Mouse (Mus musculus): ENCODE measurements around the gene Gnai3. TPM values are rescaled to one million over a fixed set of nuclear protein-coding genes. Genes with fewer than 3 reads are reported as not detected.

Gene Gnai3
- polyA plus RNA-seq, 1 experiment: 20.1 TPM

- Histone ChIP-seq H3K4me2 (ENCODE audit: low read depth) (no peak overlapping the region), H3ac (ENCODE audit: control insufficient read depth, insufficient read length) (no peak overlapping the region), H3K36me3 (ENCODE audit: control insufficient read depth, insufficient read depth) (no peaks in the 10 kb centered on the region), H3K4me3 (no peak overlapping the region), H3K27me3 (ENCODE audit: control insufficient read depth, insufficient read depth, insufficient read length) (peaks cover 18% of the 10 kb centered on the region), H3K79me2 (ENCODE audit: control insufficient read depth, insufficient read depth) (no peaks in the 10 kb centered on the region)
- TF ChIP-seq REST (IDR thresholded peaks at IDR 0.05; ENCODE audit: insufficient read depth, insufficient read length) (no peak), MYOD1 (IDR thresholded peaks at IDR 0.05; ENCODE audit: control insufficient read depth in 1 of 3, insufficient read length in 2 of 3, low read depth in 2 of 3) (no peak), MAX (IDR thresholded peaks at IDR 0.05; ENCODE audit: low read depth) (no peak), POLR2AphosphoS2 (IDR thresholded peaks at IDR 0.05; ENCODE audit: insufficient read length, low read depth) (no peak), SRF (IDR thresholded peaks at IDR 0.05; ENCODE audit: control insufficient read depth, insufficient read length, low read depth) (no peak)
Observed at GRCm38 (mm10) chr3:108167499-108167898, 21.6 kb upstream of the Gnai3 start.

- no peaks in the 10 kb centered on the region for H3K79me2 ChIP-seq (ENCODE audit: control insufficient read depth, insufficient read depth)
- H3K36me3 ChIP-seq (ENCODE audit: control insufficient read depth, insufficient read depth): no peaks in the 10 kb centered on the region
- no peak overlapping the region for H3ac ChIP-seq (ENCODE audit: control insufficient read depth, insufficient read length)
- H3K27me3 ChIP-seq (ENCODE audit: control insufficient read depth, insufficient read depth, insufficient read length): peaks cover 12% of the 10 kb centered on the region
- H3K4me3 ChIP-seq: no peak overlapping the region
- no peak for TF ChIP-seq USF1 (IDR thresholded peaks at IDR 0.05; ENCODE audit: low read depth)
- no peak for TF ChIP-seq MAX (IDR thresholded peaks at IDR 0.05; ENCODE audit: low read depth)
- no peak for TF ChIP-seq E2F4 (IDR thresholded peaks at IDR 0.05; ENCODE audit: insufficient read depth)
- peak in 1 of 3 experiments; percentile 52 for TF ChIP-seq MYOD1 (IDR thresholded peaks at IDR 0.05; ENCODE audit: control insufficient read depth in 1 of 3, insufficient read length in 2 of 3, low read depth in 2 of 3)
- TF ChIP-seq REST (IDR thresholded peaks at IDR 0.05; ENCODE audit: insufficient read depth, insufficient read length): no peak
- TF ChIP-seq TCF12 (IDR thresholded peaks at IDR 0.05; ENCODE audit: insufficient read depth, poor library complexity, severe bottlenecking): no peak
- peak in 1 of 3 experiments; percentile 60 for TF ChIP-seq MYOG (IDR thresholded peaks at IDR 0.05; ENCODE audit: control insufficient read depth in 1 of 3, insufficient read depth in 1 of 3, insufficient read length in 2 of 3, low read depth in 2 of 3)
- no peak for TF ChIP-seq TCF3 (IDR thresholded peaks at IDR 0.05; ENCODE audit: insufficient read length, low read depth)
- no peak for TF ChIP-seq POLR2A (IDR thresholded peaks at IDR 0.05; ENCODE audit: insufficient read length, low read depth)
- TF ChIP-seq POLR2AphosphoS2 (IDR thresholded peaks at IDR 0.05; ENCODE audit: insufficient read length, low read depth): no peak
- TF ChIP-seq SRF (IDR thresholded peaks at IDR 0.05; ENCODE audit: control insufficient read depth, insufficient read length, low read depth): no peak
- TF ChIP-seq CEBPB (IDR thresholded peaks at IDR 0.05; ENCODE audit: insufficient read depth, poor library complexity, severe bottlenecking): no peak
- no peak overlapping the region for H3K4me2 ChIP-seq (ENCODE audit: low read depth)
Observed at GRCm38 (mm10) chr3:108166486-108167211, 20.7 kb upstream of the Gnai3 start.

- peaks cover 17% of the 10 kb centered on the region for H3K27me3 ChIP-seq (ENCODE audit: control insufficient read depth, insufficient read depth, insufficient read length)
- H3K4me2 ChIP-seq (ENCODE audit: low read depth): peak overlapping the region; percentile 2
- H3K36me3 ChIP-seq (ENCODE audit: control insufficient read depth, insufficient read depth): no peaks in the 10 kb centered on the region
- no peak overlapping the region for H3K4me3 ChIP-seq
- H3ac ChIP-seq (ENCODE audit: control insufficient read depth, insufficient read length): no peak overlapping the region
- TF ChIP-seq MYOD1 (IDR thresholded peaks at IDR 0.05; ENCODE audit: control insufficient read depth in 1 of 3, insufficient read length in 2 of 3, low read depth in 2 of 3) (no peak), TCF12 (IDR thresholded peaks at IDR 0.05; ENCODE audit: insufficient read depth, poor library complexity, severe bottlenecking) (no peak), REST (IDR thresholded peaks at IDR 0.05; ENCODE audit: insufficient read depth, insufficient read length) (no peak), E2F4 (IDR thresholded peaks at IDR 0.05; ENCODE audit: insufficient read depth) (no peak), TCF3 (IDR thresholded peaks at IDR 0.05; ENCODE audit: insufficient read length, low read depth) (no peak), MAX (IDR thresholded peaks at IDR 0.05; ENCODE audit: low read depth) (no peak), MYOG (IDR thresholded peaks at IDR 0.05; ENCODE audit: control insufficient read depth in 1 of 3, insufficient read depth in 1 of 3, insufficient read length in 2 of 3, low read depth in 2 of 3) (no peak), CEBPB (IDR thresholded peaks at IDR 0.05; ENCODE audit: insufficient read depth, poor library complexity, severe bottlenecking) (no peak), USF1 (IDR thresholded peaks at IDR 0.05; ENCODE audit: low read depth) (no peak), POLR2AphosphoS2 (IDR thresholded peaks at IDR 0.05; ENCODE audit: insufficient read length, low read depth) (no peak), SRF (IDR thresholded peaks at IDR 0.05; ENCODE audit: control insufficient read depth, insufficient read length, low read depth) (no peak), POLR2A (IDR thresholded peaks at IDR 0.05; ENCODE audit: insufficient read length, low read depth) (no peak)
- H3K79me2 ChIP-seq (ENCODE audit: control insufficient read depth, insufficient read depth): no peaks in the 10 kb centered on the region
Observed at GRCm38 (mm10) chr3:108165532-108166315, 19.8 kb upstream of the Gnai3 start.

- Histone ChIP-seq H3K79me2 (ENCODE audit: control insufficient read depth, insufficient read depth) (no peaks in the 10 kb centered on the region), H3K36me3 (ENCODE audit: control insufficient read depth, insufficient read depth) (no peaks in the 10 kb centered on the region), H3K27me3 (ENCODE audit: control insufficient read depth, insufficient read depth, insufficient read length) (peaks cover 21% of the 10 kb centered on the region), H3K4me2 (ENCODE audit: low read depth) (no peak overlapping the region), H3K4me3 (no peak overlapping the region), H3ac (ENCODE audit: control insufficient read depth, insufficient read length) (no peak overlapping the region)
- TF ChIP-seq POLR2AphosphoS2 (IDR thresholded peaks at IDR 0.05; ENCODE audit: insufficient read length, low read depth) (no peak), CEBPB (IDR thresholded peaks at IDR 0.05; ENCODE audit: insufficient read depth, poor library complexity, severe bottlenecking) (no peak), SRF (IDR thresholded peaks at IDR 0.05; ENCODE audit: control insufficient read depth, insufficient read length, low read depth) (no peak), POLR2A (IDR thresholded peaks at IDR 0.05; ENCODE audit: insufficient read length, low read depth) (no peak), MYOD1 (IDR thresholded peaks at IDR 0.05; ENCODE audit: control insufficient read depth in 1 of 3, insufficient read length in 2 of 3, low read depth in 2 of 3) (no peak), USF1 (IDR thresholded peaks at IDR 0.05; ENCODE audit: low read depth) (no peak), TCF3 (IDR thresholded peaks at IDR 0.05; ENCODE audit: insufficient read length, low read depth) (no peak), MYOG (IDR thresholded peaks at IDR 0.05; ENCODE audit: control insufficient read depth in 1 of 3, insufficient read depth in 1 of 3, insufficient read length in 2 of 3, low read depth in 2 of 3) (no peak), TCF12 (IDR thresholded peaks at IDR 0.05; ENCODE audit: insufficient read depth, poor library complexity, severe bottlenecking) (no peak), E2F4 (IDR thresholded peaks at IDR 0.05; ENCODE audit: insufficient read depth) (no peak), MAX (IDR thresholded peaks at IDR 0.05; ENCODE audit: low read depth) (no peak), REST (IDR thresholded peaks at IDR 0.05; ENCODE audit: insufficient read depth, insufficient read length) (no peak)
Observed at GRCm38 (mm10) chr3:108164807-108165206, 18.9 kb upstream of the Gnai3 start.
